Mouse (Mus musculus) CH12.LX (cell line): ENCODE results near the gene Meis3. TPM values are rescaled to one million over a fixed set of nuclear protein-coding genes. Genes with fewer than 3 reads are reported as not detected.

Experiments
- DNase-seq: peaks from one replicate; pipeline ENCODE4 v3.0.0-alpha.2; 2013; ENCODE audit errors: extremely low read depth
- H3K27ac ChIP-seq: 2 replicates; pipeline ENCODE4 v1.5.1; 2012; ENCODE audit warnings: low read depth, mild to moderate bottlenecking, control low read depth, moderate library complexity; ENCODE audit not compliant: insufficient read depth
- H3K27me3 ChIP-seq: replicated peaks from 2 replicates; pipeline ENCODE3; 2012; ENCODE audit warnings: inconsistent platforms
- H3K36me3 ChIP-seq, 2 experiments: replicated peaks in 1 of 2; 2 replicates each; pipeline versions ENCODE3 to v1.6.1; 2012; ENCODE audit warnings: inconsistent platforms in 1 of 2, low read length in 1 of 2, mild to moderate bottlenecking in 1 of 2, mixed read lengths in 1 of 2, moderate library complexity in 1 of 2; ENCODE audit not compliant: control insufficient read depth in 1 of 2, insufficient read depth in 1 of 2
- H3K4me1 ChIP-seq, 2 experiments: 2 replicates each; pipeline ENCODE4 v1.6.1; 2012; ENCODE audit warnings: inconsistent platforms in 1 of 2, moderate library complexity in 1 of 2; ENCODE audit not compliant: insufficient read depth in 2 of 2, control insufficient read depth in 1 of 2
- H3K4me2 ChIP-seq: 2 replicates; pipeline ENCODE4 v1.6.1; 2012; ENCODE audit warnings: low read depth, mild to moderate bottlenecking, control low read depth; ENCODE audit not compliant: poor library complexity, insufficient read depth, severe bottlenecking
- H3K4me3 ChIP-seq, 3 experiments: fragments of 150-350 bp in 1 of 3; sonication (generic) in 1 of 3; replicated peaks in 1 of 3; 2 replicates each; pipeline versions ENCODE3 to v1.5.1; 2011 to 2012; ENCODE audit warnings: low read depth in 2 of 3, low read length in 2 of 3, mild to moderate bottlenecking in 2 of 3, moderate library complexity in 2 of 3, control low read depth in 1 of 3, improper control_type of control experiment in 1 of 3, inconsistent platforms in 1 of 3, mixed read lengths in 1 of 3; ENCODE audit not compliant: poor library complexity in 1 of 3
- H3K79me2 ChIP-seq: replicated peaks from 2 replicates; pipeline ENCODE4 v1.6.1; 2012; ENCODE audit warnings: mild to moderate bottlenecking, moderate library complexity; ENCODE audit not compliant: control insufficient read depth, poor library complexity, insufficient read depth, severe bottlenecking; ENCODE audit errors: extremely low read depth
- H3K9ac ChIP-seq: 2 replicates; pipeline ENCODE4 v1.6.1; 2012; ENCODE audit warnings: low read depth, mild to moderate bottlenecking, control low read depth, moderate library complexity; ENCODE audit not compliant: insufficient read depth
- H3K9me3 ChIP-seq: replicated peaks from 2 replicates; pipeline ENCODE3; 2012; ENCODE audit warnings: low read length, inconsistent platforms, mixed read lengths
- CTCF ChIP-seq, 2 experiments: IDR thresholded peaks in 1 of 2; conservative IDR thresholded peaks in 1 of 2; 2 replicates each; pipeline ENCODE4 v1.5.1; 2011 to 2012; ENCODE audit warnings: low read depth in 2 of 2, low read length in 2 of 2, improper control_type of control experiment in 1 of 2, inconsistent platforms in 1 of 2, mild to moderate bottlenecking in 1 of 2, moderate library complexity in 1 of 2
- ELF1 ChIP-seq: IDR thresholded peaks from 2 replicates; pipeline ENCODE4 v1.6.1; 2014; ENCODE audit warnings: low read depth, mild to moderate bottlenecking, inconsistent platforms, low read length, improper control_type of control experiment
- ETS1 ChIP-seq: conservative IDR thresholded peaks from 2 replicates; pipeline ENCODE4 v1.6.1; 2012; ENCODE audit warnings: low read depth, mild to moderate bottlenecking, inconsistent platforms, low read length, improper control_type of control experiment, moderate library complexity
- GABPA ChIP-seq: IDR thresholded peaks from 2 replicates; pipeline ENCODE4 v1.6.1; 2012; ENCODE audit warnings: low read depth, low read length, improper control_type of control experiment, inconsistent platforms; ENCODE audit not compliant: insufficient replicate concordance
- MAZ ChIP-seq: IDR thresholded peaks from 2 replicates; pipeline ENCODE4 v1.6.1; 2012; ENCODE audit warnings: low read depth, mild to moderate bottlenecking, inconsistent platforms, low read length, improper control_type of control experiment, moderate library complexity
- MEF2A ChIP-seq: IDR thresholded peaks from 2 replicates; pipeline ENCODE4 v1.6.1; 2014; ENCODE audit warnings: low read depth, mild to moderate bottlenecking, inconsistent platforms, low read length, improper control_type of control experiment, borderline replicate concordance
- NELFE ChIP-seq: IDR thresholded peaks from 2 replicates; pipeline ENCODE4 v1.6.1; 2011; ENCODE audit warnings: low read depth, low read length, improper control_type of control experiment
- NRF1 ChIP-seq: IDR thresholded peaks from 2 replicates; pipeline ENCODE4 v1.6.1; 2014; ENCODE audit warnings: low read depth, mild to moderate bottlenecking, inconsistent platforms, low read length, improper control_type of control experiment, moderate library complexity
- PAX5 ChIP-seq: IDR thresholded peaks from 2 replicates; pipeline ENCODE4 v1.6.1; 2012; ENCODE audit warnings: low read length, inconsistent platforms, mixed read lengths
- POLR2AphosphoS2 ChIP-seq: IDR thresholded peaks from 2 replicates; pipeline ENCODE4 v1.6.1; 2011; ENCODE audit warnings: low read depth, low read length, improper control_type of control experiment
- RCOR1 ChIP-seq: conservative IDR thresholded peaks from 2 replicates; pipeline ENCODE4 v1.6.1; 2012; ENCODE audit warnings: low read depth, mild to moderate bottlenecking, inconsistent platforms, low read length, improper control_type of control experiment
- SMC3 ChIP-seq: IDR thresholded peaks from 2 replicates; pipeline ENCODE4 v1.6.1; 2011; ENCODE audit warnings: low read depth, low read length, improper control_type of control experiment
- USF1 ChIP-seq: IDR thresholded peaks from 2 replicates; pipeline ENCODE4 v1.6.1; 2014; ENCODE audit warnings: low read depth, mild to moderate bottlenecking, inconsistent platforms, low read length, improper control_type of control experiment
- ZNF384 ChIP-seq: IDR thresholded peaks from 2 replicates; pipeline ENCODE4 v1.6.1; 2012; ENCODE audit warnings: low read depth, low read length, improper control_type of control experiment, inconsistent platforms
- dilution Hi-C: fragments of 300-500 bp; cut with MboI; formaldehyde crosslinking; loops from 2 replicates; pipeline ENCODE4 v1.14.3; 2020; ENCODE audit warnings: low sequenced_read_pairs; ENCODE audit not compliant: extremely low pct_unique_long_range_greater_than_20kb, extremely low pct_ligation_motif_present
- in situ Hi-C: fragments of 300-500 bp; cut with MboI; formaldehyde crosslinking; loops from 3 replicates; pipeline ENCODE4 v1.14.3; 2019; ENCODE audit warnings: low sequenced_read_pairs, low pct_ligation_motif_present, low pct_unique_long_range_greater_than_20kb, mixed read lengths
- polyA plus RNA-seq: library from polyadenylated mRNA; unstranded; fragments of >175 nt; gene quantifications from 2 replicates; pipeline ENCODE4 v1.2.1, GENCODE M21; 2012; ENCODE audit warnings: low read depth; ENCODE audit not compliant: insufficient read length
- total RNA-seq, 2 experiments: library from RNA; depleted of rRNA; stranded (reverse); fragments of 300-350 nt in 1 of 2; fragments of >200 nt in 1 of 2; gene quantifications; 2 replicates each; pipeline ENCODE4 v1.2.3; 2012 to 2014

Meis3 gene
- total and polyA plus RNA-seq, 3 experiments = 7.9 to 11.8 (median 10.2) TPM

GRCm38 (mm10) chr7:16132926-16133325 lies 42.0 kb upstream of the Meis3 start:
- peaks cover 21 to 54% of the 10 kb centered on the region in 2 experiments for H3K4me1 ChIP-seq
- peaks cover 0 to 16% of the 10 kb centered on the region in 2 experiments for H3K36me3 ChIP-seq
- H3K27me3 ChIP-seq = peaks cover 5% of the 10 kb centered on the region
- no peak overlapping the region for H3K4me2 ChIP-seq
- H3K79me2 ChIP-seq = no peaks in the 10 kb centered on the region
- H3K9ac ChIP-seq = no peak overlapping the region
- H3K27ac ChIP-seq = no peak overlapping the region
- in situ Hi-C loops = loop anchor here (10.0 kb wide), 1 partner anchor 148 kb away; no protein-coding TSS in a partner anchor
- H3K4me3 ChIP-seq = no peak overlapping the region
- TF ChIP-seq ELF1 (no peak), NELFE (no peak), PAX5 (no peak), SMC3 (no peak), POLR2AphosphoS2 (no peak), USF1 (no peak), NRF1 (no peak), CTCF (conservative IDR thresholded peaks at IDR 0.05 in 1 of 2, IDR thresholded peaks at IDR 0.05 in 1 of 2; ENCODE audit: low read depth in 2 of 2, low read length in 2 of 2) (no peak)
- H3K9me3 ChIP-seq = no peaks in the 10 kb centered on the region
- no peak for DNase-seq
- dilution Hi-C loops = no loop called here

- in situ Hi-C loops = loop anchor here (10.0 kb wide), 1 partner anchor 149 kb away; no protein-coding TSS in a partner anchor
- no peak for TF ChIP-seq GABPA
- no peak for TF ChIP-seq ZNF384
- TF ChIP-seq MEF2A = no peak
- no peak for TF ChIP-seq CTCF (conservative IDR thresholded peaks at IDR 0.05 in 1 of 2, IDR thresholded peaks at IDR 0.05 in 1 of 2; ENCODE audit: low read depth in 2 of 2, low read length in 2 of 2)
- TF ChIP-seq, all 38 proteins: peak for 0
- no peak overlapping the region for H3K9ac ChIP-seq
- dilution Hi-C loops = no loop called here
- no peak for DNase-seq
- peaks cover 0 to 9% of the 10 kb centered on the region in 2 experiments for H3K36me3 ChIP-seq
- peaks cover 8% of the 10 kb centered on the region for H3K27me3 ChIP-seq
- no peaks in the 10 kb centered on the region for H3K9me3 ChIP-seq
- no peak overlapping the region for H3K4me3 ChIP-seq
- H3K4me2 ChIP-seq = no peak overlapping the region
- no peak overlapping the region for H3K27ac ChIP-seq
- no peaks in the 10 kb centered on the region for H3K79me2 ChIP-seq
- peaks cover 21 to 54% of the 10 kb centered on the region in 2 experiments for H3K4me1 ChIP-seq
Observed at GRCm38 (mm10) chr7:16133691-16134090, 41.2 kb upstream of the Meis3 start.

GRCm38 (mm10) chr7:16134951-16135392 lies 39.9 kb upstream of the Meis3 start:
- Histone ChIP-seq H3K79me2 (no peaks in the 10 kb centered on the region), H3K27me3 (peaks cover 14% of the 10 kb centered on the region), H3K9ac (no peak overlapping the region), H3K9me3 (peaks cover 4% of the 10 kb centered on the region), H3K27ac (no peak overlapping the region), H3K4me1 (peaks cover 21 to 54% of the 10 kb centered on the region in 2 experiments), H3K4me3 (no peak overlapping the region), H3K4me2 (peak overlapping the region; percentile 68), H3K36me3 (no peaks in the 10 kb centered on the region)
- TF ChIP-seq MAZ = no peak
- no peak for TF ChIP-seq PAX5
- no peak for TF ChIP-seq RCOR1
- TF ChIP-seq ETS1 = no peak
- TF ChIP-seq ELF1 = no peak
- peak; percentile 62 for DNase-seq
- in situ Hi-C loops = loop anchor here (10.0 kb wide), 1 partner anchor 150 kb away; no protein-coding TSS in a partner anchor
- dilution Hi-C loops = no loop called here
